Mouse (Mus musculus) effector memory CD4-positive, alpha-beta T cell, adult 5 months (primary cell): ENCODE results near the gene Noct. TPM values are rescaled to one million over a fixed set of nuclear protein-coding genes. Genes with fewer than 3 reads are reported as not detected.

Source experiments
- polyA plus RNA-seq: library from polyadenylated mRNA; unstranded; fragments of 100-300 nt; shearing (Covaris generic); gene quantifications from one replicate; pipeline ENCODE4 v1.2.1, GENCODE M21; 2017

Gene Noct
- polyA plus RNA-seq: 17.3 TPM

GRCm38 (mm10) chr3:51224363-51225225, at the start of gene Noct:
Gene Noct, plus strand, starts transcription at chr3:51224447.

Other genes starting within 250 kb of the Noct start
- 110 TPM for gene Elf2, start 116.2 kb downstream of the Noct start, polyA plus RNA-seq
- gene Mgarp, start 172.3 kb downstream of the Noct start, polyA plus RNA-seq: 1.4 TPM
- gene Ndufc1, start 184.5 kb downstream of the Noct start, polyA plus RNA-seq: 92.6 TPM
- 84.4 TPM for gene Naa15, start 190.7 kb downstream of the Noct start, polyA plus RNA-seq